Mouse (Mus musculus) CD8-positive naive resting alpha-beta T cell, adult 2 months (primary cell): ENCODE data around the gene Six5.
"Not testable (repeated sequence)": the region's sequence is repeated elsewhere in the genome, so short reads cannot be mapped to it uniquely, and the experiment has no call there.

Source experiments
- DNase-seq, 2 experiments: peaks; one replicate each; pipeline ENCODE4 v3.0.0; 2022; ENCODE audit warnings: low read depth in 2 of 2, low spot score in 2 of 2

Six5 gene

GRCm38 (mm10) chr7:19094471-19094825, at the start of gene Six5:
TSS of gene Six5 (plus strand) at chr7:19094594.
- no peak for DNase-seq

DNA sequence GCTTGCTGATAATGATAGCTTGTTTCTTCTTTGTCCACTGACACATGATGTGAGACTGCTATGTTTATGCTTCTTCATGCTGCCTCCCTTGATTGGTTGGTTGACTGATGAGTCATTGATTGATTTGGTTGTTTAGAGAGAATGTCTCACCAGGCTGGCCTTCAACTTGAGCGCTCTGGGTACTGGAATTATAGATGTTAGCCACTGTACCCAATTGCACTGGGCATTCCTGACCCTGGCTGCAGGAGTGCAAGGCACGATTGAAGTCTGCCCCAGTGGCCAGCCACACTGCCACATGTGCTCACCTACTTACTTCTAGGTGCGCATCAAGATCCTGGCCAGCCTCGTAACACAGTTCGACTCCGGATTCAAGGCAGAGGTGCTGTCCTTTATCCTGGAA, 49.8 kb upstream of the Six5 start:
- no peak for DNase-seq

DNA sequence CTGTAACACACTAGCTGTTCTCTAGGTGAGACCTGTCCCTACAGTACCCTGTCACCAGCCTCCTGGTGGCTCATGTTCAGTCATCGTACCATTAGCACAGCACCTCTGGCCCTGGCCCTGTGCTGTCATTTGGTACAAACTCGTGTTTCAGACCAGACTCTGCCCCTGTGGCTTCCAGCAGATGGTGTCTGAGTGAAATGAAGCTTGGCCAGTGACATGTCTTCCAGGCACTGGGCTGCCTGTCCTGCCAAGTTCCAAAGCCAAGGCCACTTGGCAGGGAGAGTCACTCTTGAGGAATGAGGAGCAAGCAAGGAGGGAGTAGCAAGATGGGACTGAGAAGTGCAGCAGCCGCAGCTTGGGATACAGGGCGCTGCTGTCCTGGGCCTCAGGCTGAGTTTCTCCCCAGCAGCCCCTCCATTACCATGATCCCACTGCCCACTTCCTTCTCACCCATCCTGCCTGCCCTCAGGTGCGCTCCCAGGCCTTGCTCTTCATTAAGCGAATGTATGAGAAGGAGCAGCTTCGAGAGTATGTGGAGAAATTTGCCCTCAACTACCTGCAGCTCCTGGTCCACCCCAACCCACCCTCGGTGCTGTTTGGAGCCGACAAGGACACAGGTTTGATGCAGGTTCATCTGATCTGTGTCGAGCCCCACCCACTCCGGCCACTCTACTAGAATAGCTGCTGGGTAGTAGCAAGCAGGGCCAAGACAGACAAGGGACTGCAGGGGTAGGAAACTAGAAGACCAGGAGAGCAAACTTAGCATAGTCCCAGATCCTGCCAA, 47.9 kb upstream of the Six5 start:
- DNase-seq, result no peak

DNA sequence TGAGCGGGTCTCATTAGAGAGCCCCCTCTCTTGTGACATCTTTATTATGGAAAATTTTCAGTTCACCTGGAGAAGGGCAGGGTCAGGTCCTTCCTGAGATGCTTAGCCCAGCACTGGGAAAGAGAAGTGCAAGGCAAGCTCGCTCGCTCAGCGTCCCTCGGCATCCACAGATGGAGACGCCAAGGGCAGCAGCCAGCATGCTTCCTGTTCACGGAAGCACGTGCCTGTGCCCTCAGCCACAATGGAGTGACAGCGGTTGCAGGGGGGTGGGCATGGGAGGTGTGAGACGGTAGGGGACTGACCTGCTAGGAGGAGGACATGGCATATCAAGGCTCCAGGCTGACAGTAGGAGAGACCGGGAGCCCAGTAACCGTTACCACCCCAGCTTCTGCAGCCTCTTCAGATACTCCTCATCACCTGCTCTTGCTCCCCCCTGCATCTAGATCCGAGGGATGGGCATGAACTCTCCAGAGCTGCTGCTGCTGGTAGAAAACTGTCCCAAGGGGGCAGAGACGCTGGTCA, 46.3 kb upstream of the Six5 start:
- DNase-seq, result no peak

DNA sequence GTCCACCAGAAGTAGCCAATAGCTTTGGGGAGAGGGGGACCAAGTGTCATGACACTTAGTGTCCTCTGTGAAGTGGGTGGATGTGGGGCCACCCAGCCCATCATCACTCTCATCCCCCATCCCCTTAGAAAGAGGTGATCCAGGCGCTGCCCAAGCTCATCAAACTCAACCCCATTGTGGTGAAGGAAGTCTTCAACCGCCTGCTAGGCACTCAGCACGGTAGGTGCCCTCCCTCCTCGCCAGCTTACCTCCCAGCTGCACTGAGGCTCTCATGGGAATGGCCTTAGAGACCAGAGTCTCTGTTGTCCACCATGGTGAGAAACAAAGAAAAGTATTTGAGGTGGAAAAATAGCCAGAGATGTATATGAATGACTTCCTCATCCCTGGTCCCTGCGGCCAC, 45.1 kb upstream of the Six5 start:
- no peak for DNase-seq

DNA sequence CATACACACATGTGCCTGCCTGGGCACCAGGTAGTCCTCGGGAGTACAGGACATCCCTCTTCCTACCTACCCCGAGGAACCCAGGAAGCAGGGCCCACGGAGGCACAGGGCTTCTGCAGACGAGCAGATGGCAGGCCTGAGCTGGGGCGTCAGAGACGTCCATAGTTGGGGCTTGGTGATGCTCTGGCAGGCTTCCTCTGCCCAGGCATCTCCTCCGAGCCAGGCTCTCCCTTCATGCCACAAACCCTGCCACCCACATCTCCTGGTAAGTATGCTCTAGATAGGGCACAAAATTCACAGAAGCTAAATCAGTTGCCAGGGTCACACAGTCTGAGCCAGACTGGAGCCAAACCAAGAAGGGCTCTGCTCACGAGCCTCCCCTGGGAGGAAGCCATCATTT, 44.2 kb upstream of the Six5 start:
- DNase-seq, result no peak

GRCm38 (mm10) chr7:19051161-19051560, 43.2 kb upstream of the Six5 start:
- DNase-seq, result no peak

DNA sequence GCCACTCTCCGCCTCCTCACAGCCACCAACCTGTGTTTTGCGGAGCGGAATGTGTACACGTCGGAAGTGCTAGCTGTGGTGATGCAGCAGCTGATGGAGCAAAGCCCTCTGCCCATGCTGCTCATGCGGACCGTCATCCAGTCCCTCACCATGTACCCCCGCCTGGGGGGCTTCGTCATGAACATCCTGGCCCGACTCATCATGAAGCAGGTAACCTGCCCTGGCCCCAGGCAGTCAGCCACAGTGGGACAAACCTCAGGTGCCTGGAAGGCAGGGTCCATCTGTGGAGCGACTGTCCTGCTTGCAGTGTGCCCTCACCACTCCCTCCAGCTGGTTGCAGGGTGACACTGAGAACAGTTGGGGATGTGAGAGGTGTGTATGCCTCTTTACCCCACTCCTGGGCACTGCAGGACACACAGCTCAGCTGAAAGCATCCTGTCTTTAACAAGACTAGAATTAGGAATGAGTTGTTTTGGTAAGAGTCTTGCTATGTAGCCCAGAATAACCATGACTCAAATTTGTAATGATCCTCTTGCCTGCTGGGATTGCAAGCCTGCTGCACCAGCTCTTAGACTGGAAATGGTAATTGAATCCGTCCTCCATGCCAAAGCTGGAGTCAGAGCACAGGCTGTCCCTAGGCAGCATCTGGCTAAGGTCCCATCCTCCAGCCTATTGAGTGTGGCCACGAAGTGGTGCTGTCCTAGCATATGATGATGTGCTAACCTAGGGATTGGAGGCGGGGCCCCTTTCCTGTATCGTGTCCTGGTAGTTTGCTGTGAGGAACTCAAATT, 41.9 kb upstream of the Six5 start:
- DNase-seq, result no peak

GRCm38 (mm10) chr7:19053136-19053532, 41.3 kb upstream of the Six5 start:
- DNase-seq, result no peak

DNA sequence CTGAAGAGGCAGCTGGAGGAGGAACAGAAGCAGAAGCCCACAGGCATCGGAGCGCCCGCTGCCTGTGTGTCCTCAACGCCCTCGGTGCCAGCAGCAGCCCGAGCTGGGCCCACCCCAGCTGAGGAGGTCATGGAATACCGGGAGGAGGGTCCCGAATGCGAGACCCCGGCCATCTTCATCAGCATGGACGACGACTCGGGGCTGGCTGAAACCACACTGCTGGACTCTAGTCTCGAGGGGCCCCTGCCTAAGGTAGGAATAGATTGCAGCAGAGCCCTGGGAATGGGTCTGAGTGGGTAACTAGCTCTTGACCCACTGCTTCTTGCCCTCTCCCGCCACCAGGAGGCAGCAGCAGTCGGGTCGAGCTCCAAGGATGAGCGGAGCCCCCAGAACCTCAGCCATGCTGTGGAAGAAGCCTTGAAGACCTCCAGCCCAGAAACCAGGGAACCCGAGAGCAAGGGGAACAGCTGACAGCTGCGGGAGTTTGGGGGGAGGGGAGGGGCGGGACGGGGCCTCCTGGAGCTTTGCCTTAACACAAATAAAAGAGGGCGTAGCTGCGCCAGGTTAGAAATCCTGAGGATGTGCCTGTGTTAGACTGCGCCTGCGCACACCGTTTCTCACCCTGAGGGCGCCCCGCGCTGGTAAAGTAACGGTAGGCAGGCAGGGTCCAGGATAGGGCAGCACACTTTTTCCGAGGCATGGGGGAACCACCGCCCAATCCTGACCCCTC, 40.2 kb upstream of the Six5 start, which contains the start of gene Rsph6a:
TSS of gene Rsph6a (plus strand) at position 644 of the 730 bp plus-strand sequence.
- DNase-seq, result no peak

DNA sequence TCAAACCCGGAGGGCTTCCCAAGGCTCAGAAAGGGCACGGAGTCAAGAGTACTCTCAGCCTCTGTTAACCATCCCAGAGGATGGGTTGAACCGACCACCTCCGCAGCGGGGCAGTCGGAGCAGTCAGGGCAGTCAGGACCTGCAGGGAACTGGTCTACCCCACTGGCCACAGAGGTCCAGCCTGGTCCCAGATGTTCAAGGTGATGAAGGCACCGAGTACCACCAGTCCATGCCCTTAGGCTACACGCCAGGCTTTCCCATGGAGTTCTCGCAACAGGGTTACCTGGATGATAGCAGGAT, 39.7 kb upstream of the Six5 start:
- DNase-seq, result no peak

DNA sequence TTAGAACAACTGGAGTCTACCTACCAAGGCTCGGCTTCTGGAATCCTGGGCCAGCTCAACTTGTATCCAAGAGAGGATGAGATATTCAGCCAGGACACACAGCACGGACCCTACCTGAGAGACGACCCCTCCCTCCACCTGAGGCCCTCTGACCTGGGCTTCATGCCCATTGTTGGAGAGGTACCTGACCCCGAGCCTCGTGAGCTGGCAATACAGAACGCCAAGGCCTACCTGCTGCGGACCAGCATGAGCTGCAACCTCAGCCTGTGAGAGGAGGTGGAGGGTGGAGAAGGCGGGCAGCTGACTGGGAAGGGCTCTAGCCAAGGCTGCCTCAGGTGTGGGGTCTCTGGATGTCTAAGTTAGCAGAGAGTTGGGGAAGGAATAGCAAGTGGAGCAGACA, 39.3 kb upstream of the Six5 start:
- no peak for DNase-seq

DNA sequence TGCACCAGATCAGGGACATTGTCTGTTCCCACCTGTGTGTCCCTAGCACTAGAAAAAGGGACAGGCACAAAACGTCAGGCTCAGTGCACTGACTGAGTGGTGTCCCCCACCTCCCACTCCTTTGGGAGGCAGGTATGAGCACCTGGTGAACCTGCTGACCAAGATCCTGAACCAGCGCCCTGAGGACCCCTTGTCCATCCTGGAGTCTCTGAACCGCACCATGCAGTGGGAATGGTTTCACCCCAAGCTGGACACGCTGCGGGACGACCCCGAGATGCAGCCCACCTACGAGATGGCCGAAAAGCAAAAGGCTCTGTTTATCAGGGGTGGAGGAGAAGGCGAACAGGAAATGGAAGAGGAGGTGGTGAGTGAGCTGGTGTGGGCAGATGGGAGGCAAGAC, 37.0 kb upstream of the Six5 start:
- DNase-seq, result no peak

DNA sequence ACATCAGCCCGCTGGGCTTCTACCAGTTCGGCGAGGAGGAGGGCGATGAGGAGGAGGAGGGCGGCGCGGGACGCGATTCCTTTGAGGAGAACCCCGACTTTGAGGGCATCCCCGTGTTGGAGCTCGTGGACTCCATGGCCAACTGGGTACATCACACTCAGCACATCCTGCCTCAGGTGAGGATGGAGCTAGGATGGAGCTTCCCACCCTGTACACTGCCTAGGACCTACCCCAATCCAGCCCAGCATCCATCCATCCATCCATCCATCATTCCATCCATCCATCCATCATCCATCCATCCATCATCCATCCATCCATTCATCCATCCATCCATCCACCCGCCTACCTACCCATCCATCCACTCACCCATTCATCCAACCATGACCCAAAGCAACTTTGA, 28.5 kb upstream of the Six5 start:
- no peak for DNase-seq

DNA sequence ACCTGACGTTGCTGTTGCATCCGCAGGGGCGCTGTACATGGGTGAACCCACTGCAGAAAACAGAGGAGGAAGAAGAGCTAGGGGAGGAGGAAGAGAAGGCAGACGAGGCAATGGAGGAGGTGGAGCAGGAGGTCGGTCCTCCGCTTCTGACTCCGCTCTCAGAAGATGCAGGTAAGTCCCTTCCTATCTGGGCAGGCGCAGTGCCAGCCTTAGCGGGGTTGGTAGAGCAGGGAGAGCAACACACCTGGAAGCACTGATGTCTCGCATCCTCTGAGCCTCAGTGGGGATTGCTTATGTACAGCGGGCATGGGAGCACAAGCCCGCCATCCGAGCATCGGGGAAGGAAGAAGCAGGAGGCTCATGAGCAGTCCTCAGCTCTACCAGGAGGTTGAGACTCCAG, 27.3 kb upstream of the Six5 start:
- no peak for DNase-seq

GRCm38 (mm10) chr7:19067935-19068334, 26.5 kb upstream of the Six5 start:
- DNase-seq, result no peak

- peak; percentile 70 to 80 for DNase-seq
Observed at GRCm38 (mm10) chr7:19068707-19069106, 25.7 kb upstream of the Six5 start.

- DNase-seq, result no peak
Observed at GRCm38 (mm10) chr7:19069500-19069899, 24.9 kb upstream of the Six5 start.

DNA sequence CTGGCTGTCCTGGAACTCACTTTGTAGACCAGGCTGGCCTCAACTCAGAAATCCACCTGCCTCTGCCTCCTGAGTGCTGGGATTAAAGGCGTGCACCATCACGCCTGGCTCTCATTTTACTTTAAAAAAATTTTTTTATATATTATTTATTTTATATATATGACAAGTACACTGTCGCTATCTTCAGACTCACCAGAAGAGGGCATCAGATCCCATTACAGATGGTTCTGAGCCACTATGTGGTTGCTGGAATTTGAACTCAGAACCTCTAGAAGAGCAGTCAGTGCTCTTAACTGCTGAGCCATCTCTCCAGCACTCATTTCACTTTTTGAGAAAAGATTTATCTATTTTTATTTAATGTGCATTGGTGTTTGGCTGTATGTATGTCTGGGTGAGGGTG, 23.4 kb upstream of the Six5 start:
- not testable (repeated sequence) for DNase-seq

GRCm38 (mm10) chr7:19073504-19073903, 20.9 kb upstream of the Six5 start:
- peak in 1 of 2 experiments; percentile 40 for DNase-seq

DNA sequence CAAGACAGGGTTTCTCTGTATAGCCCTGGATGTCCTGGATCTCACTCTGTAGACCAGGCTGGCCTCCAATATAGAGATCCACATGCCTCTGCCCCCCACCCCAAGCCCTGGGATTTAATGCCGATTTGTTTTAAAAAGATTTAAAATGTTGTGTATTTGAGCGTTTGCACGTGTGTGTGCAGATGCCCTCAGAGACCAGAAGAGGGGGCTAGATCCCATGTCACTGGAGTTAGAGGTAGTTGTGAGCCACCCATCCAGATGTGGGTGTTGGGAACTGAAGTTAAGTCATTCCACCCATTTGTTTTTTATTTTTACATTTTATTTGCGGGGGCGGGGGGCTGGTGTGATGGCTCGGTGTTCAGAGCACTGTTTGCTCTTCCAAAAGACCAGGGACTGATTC, 19.9 kb upstream of the Six5 start:
- DNase-seq, result no peak

- no peak for DNase-seq
Observed at GRCm38 (mm10) chr7:19075231-19075630, 19.2 kb upstream of the Six5 start.
